In genomic region chr5:31961423-31961822, GRCm38 (mm10) we compare ENCODE assay signal across 19 mouse cellular contexts.
"Had no signal": no experiment of that assay in that cellular context is flagged by ENCODE, and none has a peak within 500 bp of the region (broad histone marks: within the 10 kb centered on the region; RNA-seq: fewer than 3 reads in every experiment).

No protein-coding gene starts in this region.

- H3K27ac ChIP-seq: layer of hippocampus, adult 2 months; left cerebral cortex, adult 2 months; limb, embryonic 12.5 days; limb, embryonic 15.5 days; liver, embryonic 14.5 days; lung, embryonic 15.5 days; stomach, postnatal 0 days had no signal

- H3K4me2 ChIP-seq: limb, embryonic 12.5 days; limb, embryonic 15.5 days; liver, embryonic 11.5 days; lung, embryonic 15.5 days; midbrain, embryonic 11.5 days had no signal

- H3K27me3 ChIP-seq: limb, embryonic 12.5 days; limb, embryonic 15.5 days; lung, embryonic 15.5 days had no signal

- H3K4me3 ChIP-seq: layer of hippocampus, adult 2 months; left cerebral cortex, adult 2 months; limb, embryonic 12.5 days; limb, embryonic 15.5 days; lung, embryonic 15.5 days had no signal

- DNase-seq: kidney, adult 18-20 months; kidney, adult 9 months; kidney, postnatal 14 days; layer of hippocampus, postnatal 36 days; liver, postnatal 0 days; lung, postnatal 14 days; lung, postnatal 4 days; midbrain, embryonic 14.5 days; right cerebral cortex, postnatal 4 days; thymus, postnatal 25 days had no signal

- H3K36me3 ChIP-seq: limb, embryonic 12.5 days; limb, embryonic 15.5 days; lung, embryonic 15.5 days had no signal

- H3K9ac ChIP-seq: limb, embryonic 12.5 days; limb, embryonic 15.5 days; liver, embryonic 14.5 days; liver, postnatal 0 days; lung, embryonic 15.5 days had no signal

- H3K9me3 ChIP-seq: limb, embryonic 12.5 days; limb, embryonic 15.5 days; lung, embryonic 15.5 days had no signal

- H3K4me1 ChIP-seq: limb, embryonic 12.5 days; limb, embryonic 15.5 days; lung, embryonic 15.5 days had no signal

- ATAC-seq: liver, postnatal 0 days had no signal
